Comparison of ENCODE assay signal across 15 mouse cellular contexts in the genomic region with DNA sequence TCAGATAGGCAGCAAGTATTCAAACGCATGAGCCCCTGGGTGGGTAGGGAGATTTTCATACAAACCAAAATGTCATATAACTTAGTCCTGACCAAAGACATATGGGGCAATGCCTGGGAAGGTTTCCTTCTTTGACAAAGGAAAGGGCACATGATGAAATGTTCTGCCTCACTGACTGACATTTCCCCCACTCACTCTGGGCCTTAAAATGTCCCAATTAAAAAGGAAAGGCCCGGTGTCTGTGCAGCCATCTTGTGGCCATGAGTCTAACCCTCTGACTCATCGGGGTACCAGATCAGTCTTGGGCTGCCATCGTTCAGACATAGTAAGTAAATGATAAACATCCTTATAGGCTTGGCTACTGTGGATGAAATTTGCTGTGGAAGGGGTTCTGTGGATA.
"Had no signal": no experiment of that assay in that cellular context is flagged by ENCODE, and none has a peak within 500 bp of the region (broad histone marks: within the 10 kb centered on the region; RNA-seq: fewer than 3 reads in every experiment).

No protein-coding gene starts in this region.

- H3K4me3 ChIP-seq: layer of hippocampus, adult 2 months; limb, embryonic 10.5 days; liver, embryonic 12.5 days; megakaryocyte, embryonic 14.5 days; midbrain, embryonic 13.5 days; neural tube, embryonic 13.5 days; stomach, embryonic 15.5 days had no signal

- ATAC-seq: liver, embryonic 12.5 days; midbrain, embryonic 13.5 days had no signal

- H3K4me2 ChIP-seq: liver, embryonic 12.5 days; midbrain, embryonic 13.5 days; neural tube, embryonic 13.5 days; stomach, embryonic 15.5 days had no signal

- H3K27ac ChIP-seq: layer of hippocampus, adult 2 months; limb, embryonic 10.5 days; liver, embryonic 12.5 days; midbrain, embryonic 13.5 days; neural tube, embryonic 13.5 days; stomach, embryonic 15.5 days had no signal

- H3K36me3 ChIP-seq: limb, embryonic 10.5 days; liver, embryonic 12.5 days; midbrain, embryonic 13.5 days; neural tube, embryonic 13.5 days; stomach, embryonic 15.5 days had no signal

- H3K9me3 ChIP-seq: limb, embryonic 10.5 days; liver, embryonic 12.5 days; megakaryocyte, embryonic 14.5 days; midbrain, embryonic 13.5 days; neural tube, embryonic 13.5 days; stomach, embryonic 15.5 days had no signal

- DNase-seq: kidney, adult 18-20 months; kidney, postnatal 10 days; kidney, postnatal 4 days; lung, postnatal 36 days; retina, postnatal 1 day; right cerebral cortex, postnatal 14 days; thymus, adult 2 months; thymus, postnatal 25 days had no signal

- H3K27me3 ChIP-seq: liver, embryonic 12.5 days; megakaryocyte, embryonic 14.5 days; midbrain, embryonic 13.5 days; neural tube, embryonic 13.5 days; stomach, embryonic 15.5 days had no signal

- H3K9ac ChIP-seq: liver, embryonic 12.5 days; midbrain, embryonic 13.5 days; neural tube, embryonic 13.5 days; stomach, embryonic 15.5 days had no signal
